Comparison of ENCODE assay signal across 25 mouse cellular contexts in the genomic region with DNA sequence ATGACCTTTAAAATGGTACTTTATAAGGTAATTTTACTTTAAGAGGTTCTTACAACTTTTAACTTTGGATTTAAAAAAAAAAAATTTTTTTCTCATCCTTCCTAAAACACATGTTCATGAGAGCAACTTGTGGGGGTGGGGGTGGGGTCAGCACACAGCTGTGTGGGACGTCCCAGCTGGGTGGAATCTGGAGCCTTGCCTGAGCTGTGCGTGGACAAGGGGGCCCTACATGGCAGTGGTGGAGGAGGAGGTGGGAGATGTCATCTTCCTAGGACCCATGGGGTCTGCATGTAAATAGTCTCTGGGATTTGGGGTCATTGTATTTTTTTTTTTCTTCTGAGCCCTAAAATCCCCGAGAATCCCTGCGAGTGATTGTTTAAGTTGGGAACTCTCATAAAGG. TPM values are rescaled to one million over a fixed set of nuclear protein-coding genes. Genes with fewer than 3 reads are reported as not detected.
A peak's percentile ranks its signal among the peaks of the same experiment; 100 is the strongest.
DNase-seq lines count a peak whose midpoint lies in the region; ATAC-seq lines count a peak whose summit lies in the region.
"Had no signal": no experiment of that assay in that cellular context is flagged by ENCODE, and none has a peak within 500 bp of the region (broad histone marks: within the 10 kb centered on the region; RNA-seq: fewer than 3 reads in every experiment).

No protein-coding gene starts in this region.

- 0 out of 2 replicates have a peak overlapping the region, but pooled peaks have one; percentile 31 for H3K27ac ChIP-seq in forebrain, embryonic 12.5 days
- H3K27ac ChIP-seq in forebrain, embryonic 15.5 days (replicated peaks): no peak overlapping the region
- 0 out of 2 replicates have a peak overlapping the region, but pooled peaks have one; percentile 56 for H3K27ac ChIP-seq in liver, embryonic 15.5 days (replicated peaks)
- no peak overlapping the region for H3K27ac ChIP-seq in liver, embryonic 11.5 days (ENCODE audit: low read depth, low read length)
- H3K27ac ChIP-seq in stomach, embryonic 16.5 days (ENCODE audit: low read length): 0 out of 2 replicates have a peak overlapping the region, but pooled peaks have one; percentile 4
- H3K27ac ChIP-seq: embryonic facial prominence, embryonic 15.5 days; forebrain, embryonic 10.5 days; hindbrain, embryonic 12.5 days had no signal

- ATAC-seq in forebrain, embryonic 12.5 days (ENCODE audit: low FRiP score): no peak
- ATAC-seq in forebrain, embryonic 15.5 days (replicated peaks): no peak
- no peak for ATAC-seq in liver, embryonic 15.5 days (ENCODE audit: insufficient read depth)
- ATAC-seq in liver, embryonic 11.5 days (replicated peaks; ENCODE audit: low FRiP score): no peak
- 0 out of 2 replicates have a peak, but pooled peaks have one; percentile 60 for ATAC-seq in stomach, embryonic 16.5 days (ENCODE audit: insufficient read depth, low FRiP score)
- ATAC-seq: CD4-positive, CD25-positive, alpha-beta regulatory T cell, adult 4 months; forebrain, embryonic 16.5 days; hindbrain, embryonic 16.5 days; inflammation-experienced regulatory T-cells, adult 6 months had no signal

- 75% methylated on average over 4 of the region's 4 CpGs for WGBS in forebrain, embryonic 12.5 days
- 81% methylated on average over 4 of the region's 4 CpGs for WGBS in forebrain, embryonic 15.5 days
- WGBS in liver, embryonic 15.5 days (ENCODE audit: insufficient replicate concordance): 72% methylated on average over 4 of the region's 4 CpGs
- WGBS in liver, embryonic 11.5 days: 85% methylated on average over 4 of the region's 4 CpGs
- WGBS in stomach, embryonic 16.5 days: 59% methylated on average over 4 of the region's 4 CpGs

- no peaks in the 10 kb centered on the region for H3K9me3 ChIP-seq in forebrain, embryonic 12.5 days
- H3K9me3 ChIP-seq in forebrain, embryonic 15.5 days: no peaks in the 10 kb centered on the region
- H3K9me3 ChIP-seq in liver, embryonic 15.5 days (replicated peaks): no peaks in the 10 kb centered on the region
- no peaks in the 10 kb centered on the region for H3K9me3 ChIP-seq in liver, embryonic 11.5 days (ENCODE audit: control insufficient read depth, low read length)
- H3K9me3 ChIP-seq in stomach, embryonic 16.5 days (replicated peaks; ENCODE audit: control insufficient read depth, low read length): no peaks in the 10 kb centered on the region
- H3K9me3 ChIP-seq: embryonic facial prominence, embryonic 15.5 days; forebrain, embryonic 10.5 days; G1E; heart, embryonic 12.5 days; hindbrain, embryonic 12.5 days had no signal

- H3K4me1 ChIP-seq in forebrain, embryonic 12.5 days: no peaks in the 10 kb centered on the region
- H3K4me1 ChIP-seq in forebrain, embryonic 15.5 days: no peaks in the 10 kb centered on the region
- H3K4me1 ChIP-seq in liver, embryonic 15.5 days (replicated peaks): peaks cover 44% of the 10 kb centered on the region
- H3K4me1 ChIP-seq in liver, embryonic 11.5 days (replicated peaks; ENCODE audit: control insufficient read depth, insufficient read depth, low read length): peaks cover 16% of the 10 kb centered on the region
- H3K4me1 ChIP-seq in stomach, embryonic 16.5 days (ENCODE audit: control insufficient read depth, insufficient read depth, low read length): peaks cover 5% of the 10 kb centered on the region; the same call in 1 of the 2 replicates
- H3K4me1 ChIP-seq: forebrain, embryonic 10.5 days had no signal

- H3K4me2 ChIP-seq in forebrain, embryonic 12.5 days: no peak overlapping the region
- no peak overlapping the region for H3K4me2 ChIP-seq in forebrain, embryonic 15.5 days (replicated peaks)
- no peak overlapping the region for H3K4me2 ChIP-seq in liver, embryonic 15.5 days
- no peak overlapping the region for H3K4me2 ChIP-seq in liver, embryonic 11.5 days
- H3K4me2 ChIP-seq in stomach, embryonic 16.5 days (ENCODE audit: low read depth, low read length): no peak overlapping the region
- H3K4me2 ChIP-seq: embryonic facial prominence, embryonic 15.5 days; heart, embryonic 12.5 days; hindbrain, embryonic 12.5 days had no signal

- intact Hi-C loops in heart, postnatal 10 days (cut with DNase I): no loop called here
- intact Hi-C loops in heart, postnatal 25 days (cut with DNase I): no loop called here

- no peaks in the 10 kb centered on the region for H3K27me3 ChIP-seq in forebrain, embryonic 12.5 days
- no peaks in the 10 kb centered on the region for H3K27me3 ChIP-seq in forebrain, embryonic 15.5 days
- no peaks in the 10 kb centered on the region for H3K27me3 ChIP-seq in liver, embryonic 15.5 days
- H3K27me3 ChIP-seq in liver, embryonic 11.5 days (replicated peaks; ENCODE audit: control insufficient read depth, insufficient read depth, low read length): no peaks in the 10 kb centered on the region
- H3K27me3 ChIP-seq in stomach, embryonic 16.5 days (ENCODE audit: control insufficient read depth, insufficient read depth, low read length): no peaks in the 10 kb centered on the region
- H3K27me3 ChIP-seq: embryonic facial prominence, embryonic 15.5 days; heart, embryonic 12.5 days; hindbrain, embryonic 12.5 days had no signal

- peak; percentile 16 to 18 for DNase-seq in heart, postnatal 10 days
- DNase-seq in heart, postnatal 25 days (ENCODE audit: low spot score): no peak
- DNase-seq in liver, embryonic 11.5 days (ENCODE audit: low spot score): no peak
- DNase-seq: adrenal gland, adult 8-10 months; adrenal gland, postnatal 36 days; B cell, adult 2 months; cerebellum, adult 11 months; cerebellum, adult 8-10 months; cerebellum, postnatal 14 days; embryo, embryonic 11 days; heart, postnatal 4 days had no signal

- no peak overlapping the region for H3K9ac ChIP-seq in forebrain, embryonic 12.5 days
- H3K9ac ChIP-seq in forebrain, embryonic 15.5 days (replicated peaks): no peak overlapping the region
- no peak overlapping the region for H3K9ac ChIP-seq in liver, embryonic 15.5 days
- no peak overlapping the region for H3K9ac ChIP-seq in liver, embryonic 11.5 days (ENCODE audit: low read depth, low read length)
- H3K9ac ChIP-seq in stomach, embryonic 16.5 days (ENCODE audit: low read length): no peak overlapping the region
- H3K9ac ChIP-seq: embryonic facial prominence, embryonic 15.5 days; heart, embryonic 12.5 days; hindbrain, embryonic 12.5 days had no signal

- H3K4me3 ChIP-seq in forebrain, embryonic 12.5 days (replicated peaks): no peak overlapping the region
- no peak overlapping the region for H3K4me3 ChIP-seq in forebrain, embryonic 15.5 days
- no peak overlapping the region for H3K4me3 ChIP-seq in liver, embryonic 15.5 days (replicated peaks)
- H3K4me3 ChIP-seq in liver, embryonic 11.5 days (ENCODE audit: low read depth, low read length): no peak overlapping the region
- H3K4me3 ChIP-seq in stomach, embryonic 16.5 days (replicated peaks; ENCODE audit: low read length): no peak overlapping the region
- H3K4me3 ChIP-seq: embryonic facial prominence, embryonic 15.5 days; erythroblast, embryonic 14.5 days; forebrain, embryonic 10.5 days; heart, embryonic 12.5 days; hindbrain, embryonic 12.5 days had no signal

- H3K36me3 ChIP-seq in forebrain, embryonic 12.5 days (replicated peaks): peaks cover 62% of the 10 kb centered on the region
- peaks cover 66% of the 10 kb centered on the region for H3K36me3 ChIP-seq in forebrain, embryonic 15.5 days
- peaks cover 62% of the 10 kb centered on the region for H3K36me3 ChIP-seq in liver, embryonic 15.5 days (replicated peaks)
- peaks cover 23% of the 10 kb centered on the region for H3K36me3 ChIP-seq in liver, embryonic 11.5 days (ENCODE audit: control insufficient read depth, insufficient read depth, low read length)
- H3K36me3 ChIP-seq in stomach, embryonic 16.5 days (ENCODE audit: control insufficient read depth, insufficient read depth, low read length): peaks cover 3% of the 10 kb centered on the region

RNA-seq across cellular contexts. Expression of gene Vps35l, which starts 18.3 kb away (rescaled TPM):
- polyA plus RNA-seq in forebrain, embryonic 12.5 days (2016; fragmentation: Nextera tagmentation; extraction: Ambion mirVana): 89.2 and 91.5 TPM in 2 replicates
- polyA plus RNA-seq in forebrain, embryonic 15.5 days (2015; fragmentation: Nextera tagmentation; extraction: Ambion mirVana): 90.7 and 105 TPM in 2 replicates
- 10 to 100 TPM; 29.6 to 33.3 TPM for total RNA-seq in heart, postnatal 10 days (2021)
- 10 to 100 TPM; 26.1 to 26.9 TPM for total RNA-seq in heart, postnatal 25 days (2021)
- 32.9 and 34.0 TPM in 2 replicates for polyA plus RNA-seq in liver, embryonic 15.5 days (2015; fragmentation: Nextera tagmentation; extraction: Ambion mirVana)
- 56.6 and 64.3 TPM in 2 replicates for polyA plus RNA-seq in liver, embryonic 11.5 days (2014; fragmentation: Nextera tagmentation; extraction: Ambion mirVana)
- polyA plus RNA-seq in stomach, embryonic 16.5 days (2015; fragmentation: Nextera tagmentation; extraction: Ambion mirVana): 57.2 and 60.7 TPM in 2 replicates

RNA-seq across cellular contexts. Expression of gene Ccp110, which starts 46.0 kb away (rescaled TPM):
- 44.8 and 57.6 TPM in 2 replicates for polyA plus RNA-seq in forebrain, embryonic 12.5 days (2016; fragmentation: Nextera tagmentation; extraction: Ambion mirVana)
- 31.7 and 33.2 TPM in 2 replicates for polyA plus RNA-seq in forebrain, embryonic 15.5 days (2015; fragmentation: Nextera tagmentation; extraction: Ambion mirVana)
- total RNA-seq in heart, postnatal 10 days (2021): 1 to 10 TPM; 4.1 to 4.8 TPM
- total RNA-seq in heart, postnatal 25 days (2021): 1 to 10 TPM; 2.5 to 2.7 TPM
- 8.4 and 8.5 TPM in 2 replicates for polyA plus RNA-seq in liver, embryonic 15.5 days (2015; fragmentation: Nextera tagmentation; extraction: Ambion mirVana)
- polyA plus RNA-seq in liver, embryonic 11.5 days (2014; fragmentation: Nextera tagmentation; extraction: Ambion mirVana): 7.9 and 9.0 TPM in 2 replicates
- 14.5 and 16.7 TPM in 2 replicates for polyA plus RNA-seq in stomach, embryonic 16.5 days (2015; fragmentation: Nextera tagmentation; extraction: Ambion mirVana)

RNA-seq across cellular contexts. Expression of gene Gde1, which starts 52.8 kb away (rescaled TPM):
- 96.5 and 98.5 TPM in 2 replicates for polyA plus RNA-seq in forebrain, embryonic 12.5 days (2016; fragmentation: Nextera tagmentation; extraction: Ambion mirVana)
- polyA plus RNA-seq in forebrain, embryonic 15.5 days (2015; fragmentation: Nextera tagmentation; extraction: Ambion mirVana): 165 and 180 TPM in 2 replicates
- 10 to 100 TPM; 30.0 to 38.2 TPM for total RNA-seq in heart, postnatal 10 days (2021)
- total RNA-seq in heart, postnatal 25 days (2021): 10 to 100 TPM; 28.5 to 30.6 TPM
- polyA plus RNA-seq in liver, embryonic 15.5 days (2015; fragmentation: Nextera tagmentation; extraction: Ambion mirVana): 40.9 and 43.1 TPM in 2 replicates
- polyA plus RNA-seq in liver, embryonic 11.5 days (2014; fragmentation: Nextera tagmentation; extraction: Ambion mirVana): 64.2 and 71.0 TPM in 2 replicates
- 110 and 116 TPM in 2 replicates for polyA plus RNA-seq in stomach, embryonic 16.5 days (2015; fragmentation: Nextera tagmentation; extraction: Ambion mirVana)

Comparison
In these comparisons a context has a peak if more than half of its experiments do, and no peak if none do; other contexts are left out.
1. H3K27ac ChIP-seq: peak in forebrain, embryonic 12.5 days (single experiment), liver, embryonic 15.5 days (single experiment) and stomach, embryonic 16.5 days (single experiment); none in forebrain, embryonic 15.5 days (single experiment) and liver, embryonic 11.5 days (single experiment).
2. DNase-seq: peak in heart, postnatal 10 days (2 of 2); none in heart, postnatal 25 days (single experiment) and liver, embryonic 11.5 days (single experiment).